Mouse (Mus musculus) lung, adult 18-20 months (tissue): Measurements from ENCODE around the gene Trem3.

Experiments used
- DNase-seq, 2 experiments: peaks; one replicate each; pipeline ENCODE4 v3.0.0; 2022; ENCODE audit warnings: mixed read lengths in 2 of 2

Trem3 gene

GRCm38 (mm10) chr17:48247221-48247928 is at the start of gene Trem3:
TSS of gene Trem3 (plus strand) at chr17:48247777.
- peak; percentile 47 to 49 for DNase-seq

GRCm38 (mm10) chr17:48203086-48203485 is 44.5 kb upstream of the Trem3 start:
- no peak for DNase-seq

DNA sequence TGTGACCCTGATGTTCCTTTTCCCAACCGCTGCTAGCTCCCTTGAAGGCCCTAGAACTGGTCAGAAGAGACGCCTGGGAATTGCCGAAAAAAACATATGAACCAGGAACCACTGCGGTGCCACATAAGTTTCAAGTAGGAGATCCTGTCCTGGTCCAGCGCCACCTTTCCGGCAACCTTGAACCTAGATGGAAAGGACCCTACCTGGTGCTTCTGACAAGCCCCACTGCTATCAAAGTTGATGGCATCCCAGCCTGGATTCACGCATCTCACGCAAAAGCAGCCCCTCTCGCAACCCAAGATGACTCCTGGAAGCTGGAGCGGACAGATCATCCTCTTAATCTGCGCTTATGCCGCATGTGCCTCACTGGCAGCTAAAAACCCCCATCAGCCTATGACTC is 35.0 kb upstream of the Trem3 start:
- DNase-seq, result no peak

- DNase-seq, result no peak
These were observed 34.1 kb upstream of the Trem3 start for GRCm38 (mm10) chr17:48213511-48213910.

- DNase-seq, result no peak
These were observed 32.1 kb upstream of the Trem3 start for GRCm38 (mm10) chr17:48215429-48215828.

DNA sequence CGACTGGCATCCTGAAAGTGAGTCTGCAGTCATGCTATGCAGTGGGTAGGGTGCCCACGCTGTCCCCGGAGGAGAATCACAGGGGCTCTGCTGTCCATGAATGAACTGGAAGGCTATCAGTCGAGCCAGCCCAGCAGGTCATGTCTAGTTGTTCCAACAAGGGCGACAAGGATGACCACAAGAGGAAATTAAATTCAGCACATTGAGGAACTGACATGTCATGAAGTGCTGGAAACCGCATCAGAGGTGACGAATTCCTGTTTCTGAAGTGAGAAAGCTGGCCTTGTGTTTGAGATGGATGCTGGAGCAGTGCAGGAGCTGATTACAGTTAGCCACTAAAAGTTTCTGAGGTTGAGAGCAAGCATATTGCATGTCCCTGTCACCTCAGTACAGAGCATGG is 16.9 kb upstream of the Trem3 start:
- peak; percentile 9 to 13 for DNase-seq

- peak; percentile 31 to 35 for DNase-seq
These were observed 15.1 kb upstream of the Trem3 start, which contains the start of gene Trem1 for GRCm38 (mm10) chr17:48232518-48232917. TSS of gene Trem1 (plus strand) at chr17:48232768.

DNA sequence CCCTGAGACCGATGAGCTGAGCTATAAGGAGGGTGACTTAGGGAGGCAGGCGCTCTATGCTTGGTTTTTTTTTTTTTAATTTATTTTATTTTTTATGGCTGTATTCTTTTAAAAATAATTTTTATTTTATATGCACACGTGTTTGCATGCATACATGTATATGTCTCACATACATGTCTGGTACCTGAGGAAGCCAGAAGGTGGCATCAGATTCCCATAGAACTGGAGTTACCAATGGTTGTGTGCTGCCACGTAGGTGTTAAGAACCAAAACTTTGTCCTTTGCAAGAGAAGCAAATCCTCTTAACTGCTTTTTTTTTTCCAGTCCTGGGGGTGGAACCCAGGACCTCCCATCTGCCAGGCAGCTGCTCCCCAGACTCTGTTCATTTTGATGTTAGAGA is 13.8 kb upstream of the Trem3 start:
- no peak for DNase-seq

GRCm38 (mm10) chr17:48234550-48234949 is 13.0 kb upstream of the Trem3 start:
- DNase-seq, result peak in 1 of 2 experiments; percentile 7

DNA sequence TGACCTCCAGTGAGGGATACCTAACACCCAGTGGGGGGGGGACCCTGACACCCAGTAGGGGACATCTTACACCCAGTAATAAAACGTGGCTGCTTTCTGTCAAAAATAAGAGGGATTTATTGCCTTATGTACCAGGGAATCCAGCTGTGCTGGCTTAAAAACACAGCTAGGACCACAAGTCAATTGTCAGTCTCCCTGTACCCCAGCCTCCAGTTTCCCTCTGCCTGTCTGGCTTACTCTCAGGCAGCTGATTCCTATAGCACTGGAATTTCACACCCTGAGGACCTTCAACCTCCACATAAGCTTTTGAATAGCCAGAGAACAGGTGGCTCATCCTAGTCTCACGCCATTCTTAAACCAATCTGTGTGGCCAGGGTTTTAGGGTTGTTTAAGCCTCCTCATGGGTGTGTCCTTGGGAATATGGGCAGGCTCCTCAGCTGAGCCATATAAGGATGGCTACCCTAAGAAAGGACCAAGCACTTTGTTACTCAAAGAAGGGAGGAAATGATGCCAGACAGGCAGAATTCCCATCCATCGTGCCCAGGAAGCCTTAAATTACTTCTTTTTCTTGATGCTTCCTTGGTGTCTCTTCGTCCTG is 11.7 kb upstream of the Trem3 start:
- DNase-seq, result no peak

DNA sequence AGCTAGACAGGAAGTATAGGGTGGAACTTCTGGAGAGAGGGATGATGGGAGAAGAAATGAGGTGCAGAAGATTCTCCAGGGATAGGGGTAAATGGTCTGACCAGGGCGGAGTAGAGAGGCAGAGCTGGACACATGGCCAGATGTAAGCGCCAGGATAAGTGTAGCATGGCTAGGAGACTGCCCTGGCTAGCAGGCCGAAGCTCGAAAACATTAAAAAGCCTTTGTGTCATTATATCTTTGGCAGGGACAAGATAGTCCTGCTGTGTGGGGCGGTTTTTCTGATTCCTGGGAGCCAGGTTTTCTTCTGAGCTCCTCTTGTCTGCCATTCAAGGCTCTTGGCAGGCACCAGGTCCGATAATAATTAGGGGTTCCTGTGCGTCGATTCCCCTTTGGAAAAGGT is 10.0 kb upstream of the Trem3 start:
- DNase-seq, result no peak

GRCm38 (mm10) chr17:48249039-48249438 is 1.5 kb downstream of the Trem3 start:
- no peak for DNase-seq

GRCm38 (mm10) chr17:48249501-48249900 is 1.9 kb downstream of the Trem3 start:
- no peak for DNase-seq

- no peak for DNase-seq
These were observed 3.1 kb downstream of the Trem3 start for GRCm38 (mm10) chr17:48250631-48251030.

DNA sequence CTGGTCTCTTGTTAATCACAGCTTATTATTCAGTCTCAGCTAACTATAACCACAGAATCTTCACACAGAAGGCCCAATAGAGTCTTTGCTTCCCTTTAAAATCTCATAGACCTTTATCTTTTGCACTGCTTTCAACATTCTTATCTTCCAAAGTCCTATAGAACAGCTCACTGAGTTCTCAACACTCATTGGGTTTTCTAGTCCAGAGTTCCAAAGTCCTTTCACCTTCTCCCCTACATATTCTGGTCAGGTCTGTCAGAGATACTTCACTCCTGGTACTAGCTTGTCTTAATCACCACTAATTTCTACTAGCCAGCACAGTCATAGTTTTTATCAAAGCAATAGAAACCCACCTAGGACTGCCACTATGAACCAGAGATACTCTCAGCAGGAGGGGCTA is 9.0 kb downstream of the Trem3 start:
- no peak for DNase-seq

GRCm38 (mm10) chr17:48261868-48262267 is 14.3 kb downstream of the Trem3 start:
- DNase-seq, result no peak

DNA sequence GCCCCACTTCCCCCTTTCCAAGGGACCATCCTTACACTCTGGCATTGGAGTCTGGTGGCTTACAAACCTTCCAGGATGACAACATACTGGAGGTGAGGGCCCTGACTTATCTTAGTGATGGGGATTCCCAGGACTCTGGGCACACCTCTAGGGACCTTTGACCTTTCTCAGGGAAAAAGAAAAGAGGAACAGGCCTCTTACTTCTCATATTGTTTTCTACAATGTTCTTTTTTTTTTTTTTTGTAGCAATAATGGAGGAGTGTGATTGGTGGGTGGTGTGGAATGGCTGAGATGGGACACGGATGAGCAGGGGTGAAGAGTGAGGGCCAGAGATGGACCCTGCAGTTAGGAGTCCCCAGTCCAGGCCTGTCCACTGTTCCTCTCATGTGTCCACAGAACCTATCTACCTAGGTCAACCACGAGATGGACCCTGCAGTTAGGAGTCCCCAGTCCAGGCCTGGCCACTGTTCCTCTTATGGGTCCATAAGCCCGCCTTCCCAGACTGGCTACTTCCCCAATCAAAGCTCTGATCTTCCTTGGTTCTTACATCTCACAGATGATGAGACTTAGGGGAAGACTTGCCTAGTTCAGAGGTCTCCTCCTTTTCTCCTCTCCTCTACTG is 16.3 kb downstream of the Trem3 start, which contains the start of gene Treml4:
Treml4 (plus strand) TSS at position 555 of the 622 bp plus-strand sequence.
- peak in 1 of 2 experiments; percentile 7 for DNase-seq

DNA sequence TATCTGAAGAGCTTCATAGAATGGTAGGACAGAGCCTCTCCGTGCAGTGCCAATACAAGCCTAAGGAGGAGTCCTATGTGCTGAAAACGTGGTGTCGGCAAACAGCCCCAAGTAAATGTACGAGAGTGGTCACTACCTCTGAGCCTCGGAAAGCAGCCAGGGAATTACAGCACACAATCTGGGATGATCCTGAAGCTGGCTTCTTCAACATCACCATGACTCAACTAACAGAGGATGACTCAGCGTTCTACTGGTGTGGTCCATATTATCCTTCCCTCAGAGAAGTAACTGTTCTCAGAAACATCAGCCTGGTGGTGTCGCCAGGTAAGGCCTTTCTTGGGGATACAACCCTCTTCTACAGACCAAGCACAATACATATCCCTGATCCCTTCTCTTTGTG is 17.1 kb downstream of the Trem3 start:
- DNase-seq, result no peak

GRCm38 (mm10) chr17:48266138-48266537 is 18.6 kb downstream of the Trem3 start:
- no peak for DNase-seq

GRCm38 (mm10) chr17:48266610-48267304 is 19.2 kb downstream of the Trem3 start:
- no peak for DNase-seq

- DNase-seq, result no peak
These were observed 20.0 kb downstream of the Trem3 start for GRCm38 (mm10) chr17:48267591-48267990.

- no peak for DNase-seq
These were observed 20.7 kb downstream of the Trem3 start for GRCm38 (mm10) chr17:48268276-48268675.

DNA sequence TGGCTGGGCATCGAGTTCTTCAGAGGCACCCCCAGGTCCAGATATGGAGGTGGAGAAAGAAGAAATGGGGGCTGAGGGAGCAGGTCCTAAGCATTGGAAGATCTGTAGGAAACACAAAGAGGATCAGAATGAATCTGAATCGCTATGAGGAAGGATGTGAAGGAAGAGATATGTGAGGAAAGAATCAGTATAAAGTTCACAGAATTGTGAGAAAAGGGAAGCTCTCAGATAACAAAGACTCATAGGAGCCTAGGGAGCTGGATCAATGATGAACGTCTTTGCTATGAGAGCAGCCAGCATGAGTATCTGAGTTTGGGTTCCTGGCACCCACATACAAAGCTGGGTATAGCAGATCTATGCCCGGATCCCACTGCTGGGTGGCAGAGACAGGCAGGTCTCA is 22.3 kb downstream of the Trem3 start:
- DNase-seq, result no peak
